Mouse (Mus musculus) limb, embryonic 11.5 days (tissue): ENCODE data around the gene Ralgps2. TPM values are rescaled to one million over a fixed set of nuclear protein-coding genes. Genes with fewer than 3 reads are reported as not detected.

Experiments used
- ATAC-seq: fragments of 200-750 bp; cut with Nextera tagmentation; 2 replicates; pipeline ENCODE4 v1.8.0; 2017; ENCODE audit warnings: low read depth; ENCODE audit not compliant: insufficient number of reproducible peaks, low FRiP score, low TSS enrichment
- DNase-seq: peaks from one replicate; pipeline ENCODE4 v3.0.0-alpha.2; 2015; ENCODE audit warnings: low spot score
- H3K27ac ChIP-seq: fragments of 300-500 bp; sonication (generic); replicated peaks from 2 replicates; pipeline ENCODE4 v1.5.1; 2014; ENCODE audit warnings: low read depth, mild to moderate bottlenecking, low read length
- H3K27me3 ChIP-seq: fragments of 300-500 bp; sonication (generic); 2 replicates; pipeline ENCODE4 v1.6.1; 2014; ENCODE audit warnings: mild to moderate bottlenecking, low read length, mixed read lengths; ENCODE audit not compliant: control insufficient read depth, insufficient read depth
- H3K36me3 ChIP-seq: fragments of 300-500 bp; sonication (generic); 2 replicates; pipeline ENCODE4 v1.6.1; 2014; ENCODE audit warnings: mild to moderate bottlenecking, low read length, moderate library complexity, mixed read lengths; ENCODE audit not compliant: control insufficient read depth, insufficient read depth
- H3K4me1 ChIP-seq: fragments of 300-500 bp; sonication (generic); 2 replicates; pipeline ENCODE4 v1.6.1; 2014; ENCODE audit warnings: low read length, mixed read lengths; ENCODE audit not compliant: control insufficient read depth, insufficient read depth
- H3K4me2 ChIP-seq: fragments of 300-500 bp; sonication (generic); 2 replicates; pipeline ENCODE4 v1.6.1; 2014; ENCODE audit warnings: low read depth, mild to moderate bottlenecking, moderate library complexity; ENCODE audit not compliant: severe bottlenecking
- H3K4me3 ChIP-seq: fragments of 300-500 bp; sonication (generic); 2 replicates; pipeline ENCODE4 v1.5.1; 2014; ENCODE audit warnings: low read depth, low read length
- H3K9ac ChIP-seq: fragments of 300-500 bp; sonication (generic); 2 replicates; pipeline ENCODE4 v1.6.1; 2014; ENCODE audit warnings: mild to moderate bottlenecking, low read length
- H3K9me3 ChIP-seq: fragments of 300-500 bp; sonication (generic); 2 replicates; pipeline ENCODE4 v1.6.1; 2016; ENCODE audit warnings: low read length; ENCODE audit not compliant: control insufficient read depth
- WGBS: fragments of 180-500 bp; shearing (Covaris S2); extraction: QIAGEN DNeasy Blood & Tissue Kit; methylation state at CpG from one replicate; pipeline ENCODE4 v1.1.7; 2014; 5-methylcytosine and 5-hydroxymethylcytosine counted together
- polyA plus RNA-seq: library from polyadenylated mRNA; unstranded; fragments of >200 nt; fragmentation: Nextera tagmentation; extraction: Ambion mirVana; gene quantifications from 2 replicates; pipeline ENCODE4 v1.2.1, GENCODE M21; 2014

Ralgps2 gene
- polyA plus RNA-seq, 1 experiment from 2014 or later = 87.0 TPM

DNA sequence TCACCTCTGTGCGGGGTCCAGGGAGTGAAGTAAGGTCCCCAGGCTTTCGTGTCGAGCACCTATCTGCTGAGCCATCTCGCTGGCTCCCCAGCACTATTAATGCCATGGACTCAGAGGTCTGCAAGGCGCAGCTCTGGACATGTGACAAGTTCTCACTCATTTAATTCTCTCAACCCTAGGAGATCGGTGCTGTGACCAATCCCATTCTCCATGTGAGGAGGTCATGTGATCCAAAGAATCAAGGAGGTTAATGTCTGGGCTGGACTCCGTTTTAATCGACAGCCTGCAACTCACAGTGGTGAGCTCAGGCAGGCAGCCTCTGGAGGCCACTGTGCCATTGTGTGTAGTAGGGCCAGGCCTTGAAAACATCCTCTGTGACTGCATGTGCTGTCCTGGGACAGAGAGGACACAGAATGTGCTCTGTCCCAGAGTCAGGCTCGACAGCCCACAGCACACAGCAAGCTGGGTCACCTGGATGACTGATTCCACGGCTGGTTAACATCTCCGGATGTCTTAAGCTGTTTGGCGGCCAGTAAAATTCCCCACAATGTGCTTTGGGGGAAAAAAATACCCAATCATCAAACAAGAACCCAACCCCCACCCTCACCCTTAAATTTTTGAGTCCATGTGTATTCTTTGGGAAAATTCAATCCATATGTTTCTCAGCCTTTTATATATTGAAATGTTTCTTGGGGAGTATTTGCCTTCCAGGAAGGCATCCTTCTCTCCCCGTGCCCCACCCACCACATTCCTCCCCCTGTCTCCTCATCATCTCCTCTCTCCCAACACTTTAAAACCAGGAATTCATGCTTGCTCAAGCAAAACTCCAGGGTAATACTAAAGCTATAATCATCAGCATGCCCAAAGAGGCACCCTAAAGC, 178.6 kb downstream of the Ralgps2 start:
- Histone ChIP-seq H3K27me3 (no peaks in the 10 kb centered on the region), H3K4me3 (no peak overlapping the region), H3K4me1 (peaks cover 13% of the 10 kb centered on the region), H3K27ac (peak overlapping the region; percentile 79), H3K4me2 (no peak overlapping the region), H3K36me3 (no peaks in the 10 kb centered on the region), H3K9ac (no peak overlapping the region), H3K9me3 (no peaks in the 10 kb centered on the region; the same call in 1 of the 2 replicates)
- DNase-seq (peak; percentile 57), ATAC-seq (peak; percentile 58)
- WGBS = 54% methylated on average over 13 of the region's 13 CpGs

DNA sequence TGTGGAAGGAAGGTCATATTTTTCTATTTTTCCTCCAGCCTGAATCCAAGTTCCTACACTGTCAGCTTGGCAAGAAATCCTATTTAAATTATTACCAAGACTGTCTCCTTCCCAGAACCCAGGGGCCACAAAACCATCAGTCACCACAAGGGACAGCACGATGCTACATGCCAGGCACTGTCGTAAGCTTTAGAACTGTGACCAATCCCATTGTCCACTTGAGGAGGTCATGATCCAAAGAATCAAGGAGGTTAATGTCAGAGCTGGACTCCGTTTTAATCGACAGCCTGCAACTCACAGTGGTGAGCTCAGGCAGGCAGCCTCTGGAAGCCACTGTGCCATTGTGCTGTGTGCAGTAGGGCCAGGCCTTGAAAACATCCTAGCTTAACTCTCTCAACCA, 181.1 kb downstream of the Ralgps2 start:
- Histone ChIP-seq H3K4me1 (peaks cover 17% of the 10 kb centered on the region), H3K27me3 (no peaks in the 10 kb centered on the region), H3K9me3 (no peaks in the 10 kb centered on the region), H3K27ac (no peak overlapping the region), H3K4me3 (no peak overlapping the region), H3K4me2 (no peak overlapping the region), H3K36me3 (no peaks in the 10 kb centered on the region), H3K9ac (no peak overlapping the region)
- ATAC-seq = no peak
- WGBS = 49% methylated on average over 4 of the region's 4 CpGs
- no peak for DNase-seq

DNA sequence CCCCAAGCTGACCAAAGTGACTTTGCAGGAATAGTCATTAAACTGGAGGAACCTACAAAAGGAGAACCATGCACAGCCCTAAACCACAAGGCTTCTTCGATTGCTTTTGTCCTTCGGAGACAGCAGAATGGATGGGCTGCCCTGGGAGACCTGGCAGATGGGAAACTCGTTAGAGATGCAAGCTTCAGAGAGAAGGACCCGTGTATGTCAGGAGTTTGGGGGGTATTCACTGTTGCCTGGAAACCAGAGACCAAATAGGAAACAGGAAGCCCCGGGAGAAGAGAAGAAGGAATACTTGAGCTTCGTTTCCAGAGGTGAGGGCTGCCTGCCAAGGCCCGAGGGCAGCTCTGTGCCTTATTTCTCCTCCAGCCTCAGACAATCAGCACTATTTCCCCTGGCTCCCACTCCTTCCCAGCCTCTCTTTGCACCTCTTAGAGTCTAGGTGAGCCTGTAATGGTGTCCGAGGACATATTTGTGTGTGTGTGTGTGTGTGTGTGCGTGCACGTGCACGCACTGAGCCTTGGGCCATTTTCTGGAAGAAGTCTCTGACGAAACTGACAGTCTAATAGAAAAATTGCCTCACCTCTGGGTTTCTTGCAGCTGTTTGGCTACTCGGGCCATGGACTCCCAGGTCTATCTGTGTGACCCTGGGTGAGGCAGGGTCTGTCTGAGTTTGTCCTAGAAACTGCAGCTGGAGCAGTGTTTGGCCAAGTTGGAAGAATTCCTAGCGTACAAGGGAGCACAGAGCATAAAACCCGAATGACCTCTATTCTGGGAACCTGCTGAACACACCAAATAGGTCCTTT, 184.6 kb downstream of the Ralgps2 start:
- DNase-seq (peak; percentile 30), ATAC-seq (no peak)
- Histone ChIP-seq H3K36me3 (no peaks in the 10 kb centered on the region), H3K4me3 (no peak overlapping the region), H3K27me3 (no peaks in the 10 kb centered on the region), H3K4me2 (no peak overlapping the region), H3K4me1 (peaks cover 8% of the 10 kb centered on the region; the same call in 1 of the 2 replicates), H3K9me3 (no peaks in the 10 kb centered on the region), H3K9ac (no peak overlapping the region), H3K27ac (no peak overlapping the region)
- WGBS = 57% methylated on average over 15 of the region's 15 CpGs

Other genes with a start within 250 kb of the Ralgps2 start
- gene Fam20b, start 220.5 kb downstream of the Ralgps2 start, polyA plus RNA-seq = 21.3 and 21.9 TPM in 2 replicates
- gene Angptl1, start 101.1 kb downstream of the Ralgps2 start, polyA plus RNA-seq = 6.6 and 7.0 TPM in 2 replicates
- not detected in 2 replicates for gene Tex35, start 169.1 kb upstream of the Ralgps2 start, polyA plus RNA-seq